Mouse (Mus musculus): ENCODE results near the gene Ipo11. TPM values are rescaled to one million over a fixed set of nuclear protein-coding genes. Genes with fewer than 3 reads are reported as not detected.

The Ipo11 gene
- total RNA-seq, 2 experiments from 2014 or later: 25.6 to 28.0 TPM

- DNase-seq (ENCODE audit: low spot score in 2 of 2): no peak
Measured at GRCm38 (mm10) chr13:106820149-106820548, 116.6 kb downstream of the Ipo11 start.

GRCm38 (mm10) chr13:106819749-106820148 is 117.0 kb downstream of the Ipo11 start:
- DNase-seq (ENCODE audit: low spot score in 2 of 2): no peak

GRCm38 (mm10) chr13:106817066-106817465 is 119.7 kb downstream of the Ipo11 start:
- DNase-seq (ENCODE audit: low spot score in 2 of 2): no peak

GRCm38 (mm10) chr13:106813519-106813918 is 123.2 kb downstream of the Ipo11 start:
- no peak for DNase-seq (ENCODE audit: low spot score in 2 of 2)

- no peak for DNase-seq (ENCODE audit: low spot score in 2 of 2)
Measured at GRCm38 (mm10) chr13:106813087-106813486, 123.7 kb downstream of the Ipo11 start.

- no peak for DNase-seq (ENCODE audit: low spot score in 2 of 2)
Measured at GRCm38 (mm10) chr13:106810156-106810555, 126.6 kb downstream of the Ipo11 start.

- DNase-seq (ENCODE audit: low spot score in 2 of 2): no peak
Measured at GRCm38 (mm10) chr13:106808821-106809220, 127.9 kb downstream of the Ipo11 start.

- DNase-seq (ENCODE audit: low spot score in 2 of 2): no peak
Measured at GRCm38 (mm10) chr13:106808315-106808714, 128.4 kb downstream of the Ipo11 start.

- DNase-seq (ENCODE audit: low spot score in 2 of 2): no peak
Measured at GRCm38 (mm10) chr13:106807303-106807702, 129.5 kb downstream of the Ipo11 start.

GRCm38 (mm10) chr13:106805146-106805545 is 131.6 kb downstream of the Ipo11 start:
- no peak for DNase-seq (ENCODE audit: low spot score in 2 of 2)

- DNase-seq (ENCODE audit: low spot score in 2 of 2): no peak
Measured at GRCm38 (mm10) chr13:106798026-106798425, 138.7 kb downstream of the Ipo11 start.

- DNase-seq (ENCODE audit: low spot score in 2 of 2): no peak
Measured at GRCm38 (mm10) chr13:106788817-106789216, 147.9 kb downstream of the Ipo11 start.

GRCm38 (mm10) chr13:106768807-106769206 is 168.0 kb downstream of the Ipo11 start:
- DNase-seq (ENCODE audit: low spot score in 2 of 2): no peak

- no peak for DNase-seq (ENCODE audit: low spot score in 2 of 2)
Measured at GRCm38 (mm10) chr13:106762611-106763010, 174.1 kb downstream of the Ipo11 start.

- DNase-seq (ENCODE audit: low spot score in 2 of 2): no peak
Measured at GRCm38 (mm10) chr13:106761661-106762060, 175.1 kb downstream of the Ipo11 start.

GRCm38 (mm10) chr13:106760232-106760875 is 176.4 kb downstream of the Ipo11 start:
- DNase-seq (ENCODE audit: low spot score in 2 of 2): no peak

GRCm38 (mm10) chr13:106755892-106756291 is 180.9 kb downstream of the Ipo11 start:
- DNase-seq (ENCODE audit: low spot score in 2 of 2): no peak

GRCm38 (mm10) chr13:106754216-106754615 is 182.5 kb downstream of the Ipo11 start:
- no peak for DNase-seq (ENCODE audit: low spot score in 2 of 2)

- DNase-seq (ENCODE audit: low spot score in 2 of 2): no peak
Measured at GRCm38 (mm10) chr13:106751951-106752350, 184.8 kb downstream of the Ipo11 start.

GRCm38 (mm10) chr13:106746823-106747222 is 189.9 kb downstream of the Ipo11 start:
- DNase-seq (ENCODE audit: low spot score in 2 of 2): no peak

GRCm38 (mm10) chr13:106745201-106745600 is 191.6 kb downstream of the Ipo11 start:
- DNase-seq (ENCODE audit: low spot score in 2 of 2): no peak

All from gastrocnemius, postnatal 4 days (tissue).